Mouse (Mus musculus) liver, postnatal 0 days (tissue): ENCODE measurements around the gene Phf21a. TPM values are rescaled to one million over a fixed set of nuclear protein-coding genes. Genes with fewer than 3 reads are reported as not detected.
A peak's percentile ranks its signal among the peaks of the same experiment; 100 is the strongest.
"Not testable (repeated sequence)": the region's sequence is repeated elsewhere in the genome, so short reads cannot be mapped to it uniquely, and the experiment has no call there.

Experiments used
- ATAC-seq: fragments of 200-750 bp; cut with Nextera tagmentation; 2 replicates; pipeline ENCODE4 v1.8.0; 2017; ENCODE audit warnings: mild to moderate bottlenecking, moderate library complexity
- DNase-seq: peaks from one replicate; pipeline ENCODE4 v3.0.0-alpha.2; 2016
- H3K27ac ChIP-seq: fragments of 300-500 bp; sonication (generic); 2 replicates; pipeline ENCODE4 v1.5.1; 2014; ENCODE audit warnings: antibody characterized with exemption, moderate library complexity, mild to moderate bottlenecking, low read depth
- H3K27me3 ChIP-seq: fragments of 300-500 bp; sonication (generic); 2 replicates; pipeline ENCODE4 v1.6.1; 2014; ENCODE audit warnings: low read length, control low read depth, mixed read lengths; ENCODE audit not compliant: insufficient read depth
- H3K36me3 ChIP-seq: fragments of 300-500 bp; sonication (generic); replicated peaks from 2 replicates; pipeline ENCODE4 v1.6.1; 2014; ENCODE audit warnings: mild to moderate bottlenecking, control low read depth, low read length, moderate library complexity, mixed read lengths; ENCODE audit not compliant: insufficient read depth
- H3K4me1 ChIP-seq: fragments of 300-500 bp; sonication (generic); 2 replicates; pipeline ENCODE4 v1.6.1; 2014; ENCODE audit warnings: antibody characterized with exemption, mild to moderate bottlenecking, control low read depth; ENCODE audit not compliant: insufficient read depth
- H3K4me2 ChIP-seq: fragments of 300-500 bp; sonication (generic); 2 replicates; pipeline ENCODE4 v1.6.1; 2014; ENCODE audit warnings: low read depth, mild to moderate bottlenecking, low read length, moderate library complexity, mixed read lengths
- H3K4me3 ChIP-seq: fragments of 300-500 bp; sonication (generic); 2 replicates; pipeline ENCODE4 v1.5.1; 2014; ENCODE audit warnings: low read depth, low read length
- H3K9ac ChIP-seq: fragments of 300-500 bp; sonication (generic); replicated peaks from 2 replicates; pipeline ENCODE4 v1.6.1; 2014; ENCODE audit warnings: mild to moderate bottlenecking, moderate library complexity
- H3K9me3 ChIP-seq: fragments of 300-500 bp; sonication (generic); 2 replicates; pipeline ENCODE4 v1.6.1; 2016; ENCODE audit warnings: mild to moderate bottlenecking, control low read depth, low read length, mixed read lengths
- CTCF ChIP-seq: sonication (generic); IDR thresholded peaks from 2 replicates; pipeline ENCODE4 v1.5.1; 2016; ENCODE audit warnings: antibody characterized with exemption, low read depth
- EP300 ChIP-seq: IDR thresholded peaks from 2 replicates; pipeline ENCODE4 v1.6.1; 2016; ENCODE audit warnings: antibody characterized with exemption, low read depth, mild to moderate bottlenecking
- whole genome bisulfite sequencing: fragments of 180-500 bp; shearing (Covaris S2); extraction: QIAGEN DNeasy Blood & Tissue Kit; methylation state at CpG from one replicate; pipeline ENCODE4 v1.1.7; 2014; ENCODE audit not compliant: insufficient replicate concordance; 5-methylcytosine and 5-hydroxymethylcytosine counted together
- polyA plus RNA-seq: library from polyadenylated mRNA; unstranded; fragments of >200 nt; fragmentation: Nextera tagmentation; extraction: Ambion mirVana; gene quantifications from 2 replicates; pipeline ENCODE4 v1.2.1, GENCODE M21; 2015

Phf21a gene
- polyA plus RNA-seq, 1 experiment from 2014 or later = 2.7 TPM

DNA sequence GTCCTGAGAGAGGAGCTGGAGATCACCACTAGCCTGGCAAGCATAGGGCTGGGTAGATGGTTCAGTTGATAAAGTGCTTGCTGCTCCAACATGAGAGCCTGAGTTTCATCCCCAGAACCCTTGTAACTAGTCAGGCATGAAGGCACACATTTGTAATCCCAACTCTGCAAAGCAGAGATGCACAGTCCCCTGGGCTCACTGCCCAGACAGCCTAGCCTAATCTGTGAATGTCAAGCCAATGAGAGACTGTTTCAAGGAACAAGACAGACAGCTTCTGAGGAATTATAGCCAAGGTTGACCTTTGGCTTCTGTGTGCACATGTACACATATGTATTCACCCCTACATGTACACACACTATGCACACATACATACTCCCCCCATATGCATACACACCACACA lies 45.8 kb downstream of the Phf21a start:
- H3K4me3 ChIP-seq = no peak overlapping the region
- H3K36me3 ChIP-seq = no peaks in the 10 kb centered on the region
- no peak overlapping the region for H3K27ac ChIP-seq
- H3K9ac ChIP-seq = no peak overlapping the region
- TF ChIP-seq EP300 (no peak), CTCF (no peak)
- ATAC-seq (no peak), DNase-seq (no peak)
- no peaks in the 10 kb centered on the region for H3K9me3 ChIP-seq
- H3K4me2 ChIP-seq = no peak overlapping the region
- peaks cover 2% of the 10 kb centered on the region; the same call in 1 of the 2 replicates for H3K4me1 ChIP-seq
- no peaks in the 10 kb centered on the region for H3K27me3 ChIP-seq

GRCm38 (mm10) chr2:92139365-92139764 lies 46.4 kb downstream of the Phf21a start:
- TF ChIP-seq EP300 (no peak), CTCF (no peak)
- H3K9ac ChIP-seq = no peak overlapping the region
- H3K4me1 ChIP-seq = peaks cover 2% of the 10 kb centered on the region; the same call in 1 of the 2 replicates
- H3K27me3 ChIP-seq = no peaks in the 10 kb centered on the region
- H3K36me3 ChIP-seq = no peaks in the 10 kb centered on the region
- no peak overlapping the region for H3K4me2 ChIP-seq
- no peak overlapping the region for H3K4me3 ChIP-seq
- no peak overlapping the region for H3K27ac ChIP-seq
- ATAC-seq = no peak
- no peak for DNase-seq
- H3K9me3 ChIP-seq = no peaks in the 10 kb centered on the region

GRCm38 (mm10) chr2:92140383-92140782 lies 47.5 kb downstream of the Phf21a start:
- Histone ChIP-seq H3K4me3 (no peak overlapping the region), H3K4me1 (peaks cover 2% of the 10 kb centered on the region; the same call in 1 of the 2 replicates), H3K27me3 (no peaks in the 10 kb centered on the region), H3K36me3 (no peaks in the 10 kb centered on the region), H3K27ac (no peak overlapping the region), H3K9ac (no peak overlapping the region), H3K4me2 (peak overlapping the region; percentile 40; the same call in 1 of the 2 replicates), H3K9me3 (no peaks in the 10 kb centered on the region)
- TF ChIP-seq EP300 (no peak), CTCF (no peak)
- no peak for DNase-seq
- no peak for ATAC-seq
- WGBS = 57% methylated on average over 7 of the region's 7 CpGs

DNA sequence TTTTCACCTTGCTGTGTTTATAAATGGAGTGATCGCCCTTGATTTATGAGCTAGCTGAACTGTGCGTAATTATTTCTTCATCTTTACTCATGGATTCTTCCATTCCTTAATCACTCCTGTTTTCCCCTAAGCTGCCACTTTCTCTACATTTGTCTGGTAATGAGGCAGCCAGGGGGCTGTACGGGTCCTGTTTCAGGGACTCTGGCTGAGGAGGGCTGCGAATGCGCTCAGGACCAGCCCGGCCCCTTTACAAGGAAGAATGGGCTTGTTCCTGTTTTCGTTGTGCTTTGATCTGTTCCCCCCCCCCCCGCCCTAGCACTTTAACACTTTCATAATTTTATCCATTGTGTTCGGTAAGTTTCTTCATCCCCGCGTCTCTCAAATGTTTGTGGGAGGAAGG lies 48.2 kb downstream of the Phf21a start:
- H3K27ac ChIP-seq = no peak overlapping the region
- DNase-seq (no peak), ATAC-seq (no peak)
- 13% methylated on average over 11 of the region's 11 CpGs for WGBS
- H3K27me3 ChIP-seq = no peaks in the 10 kb centered on the region
- no peak overlapping the region for H3K9ac ChIP-seq
- H3K36me3 ChIP-seq = no peaks in the 10 kb centered on the region
- H3K4me1 ChIP-seq = peaks cover 2% of the 10 kb centered on the region; the same call in 1 of the 2 replicates
- H3K4me3 ChIP-seq = no peak overlapping the region
- H3K4me2 ChIP-seq = peak overlapping the region; percentile 40; the same call in 1 of the 2 replicates
- TF ChIP-seq EP300 (no peak), CTCF (no peak)
- no peaks in the 10 kb centered on the region for H3K9me3 ChIP-seq

- Histone ChIP-seq H3K36me3 (no peaks in the 10 kb centered on the region), H3K27ac (no peak overlapping the region), H3K9ac (no peak overlapping the region), H3K9me3 (no peaks in the 10 kb centered on the region), H3K4me3 (no peak overlapping the region), H3K4me2 (no peak overlapping the region), H3K4me1 (peaks cover 2% of the 10 kb centered on the region; the same call in 1 of the 2 replicates), H3K27me3 (no peaks in the 10 kb centered on the region)
- WGBS = 55% methylated on average over 5 of the region's 5 CpGs
- TF ChIP-seq EP300 (no peak), CTCF (no peak)
- DNase-seq = no peak
- ATAC-seq = no peak
Observed at GRCm38 (mm10) chr2:92143932-92144331, 51.0 kb downstream of the Phf21a start.

DNA sequence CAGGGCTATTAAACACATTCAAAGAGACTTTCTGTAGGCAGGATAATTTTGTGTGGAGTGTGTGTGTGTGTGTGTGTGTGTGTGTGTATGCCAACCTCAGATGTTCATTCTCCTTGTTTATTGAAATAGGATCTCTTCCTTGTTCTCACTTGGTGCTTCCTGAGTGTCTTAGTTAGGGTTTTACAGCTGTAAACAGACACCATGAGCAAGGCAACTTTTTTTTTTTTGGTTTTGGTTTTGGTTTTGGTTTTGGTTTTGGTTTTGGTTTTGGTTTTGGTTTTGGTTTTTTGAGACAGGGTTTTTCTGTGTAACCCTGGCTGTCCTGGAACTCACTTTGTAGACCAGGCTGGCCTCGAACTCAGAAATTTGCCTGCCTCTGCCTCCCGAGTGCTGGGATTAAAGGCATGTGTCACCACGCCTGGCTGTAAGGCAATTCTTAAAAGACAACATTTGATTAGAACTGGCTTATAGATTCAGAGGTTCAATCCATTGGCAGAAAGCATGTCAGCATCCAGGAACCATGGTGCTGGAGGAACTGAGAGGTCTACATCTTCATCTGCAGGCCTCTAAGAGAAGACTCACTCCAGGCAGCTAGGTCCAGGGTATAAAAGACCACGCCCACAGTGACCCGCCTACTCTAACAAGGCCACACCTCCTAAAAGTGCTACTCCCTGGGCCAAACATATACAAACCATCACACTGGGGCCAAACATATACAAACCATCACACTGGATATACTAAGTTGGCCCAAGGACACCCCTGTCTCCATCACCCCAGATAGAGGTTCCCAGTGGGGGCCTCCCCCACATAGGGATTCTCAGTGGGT lies 55.2 kb downstream of the Phf21a start:
- not testable (repeated sequence) for DNase-seq, H3K9ac ChIP-seq, H3K27me3 ChIP-seq, H3K27ac ChIP-seq, ATAC-seq, H3K36me3 ChIP-seq, H3K4me3 ChIP-seq, H3K4me1 ChIP-seq, H3K4me2 ChIP-seq, H3K9me3 ChIP-seq
- WGBS = 71% methylated on average over 5 of the region's 5 CpGs
